Mouse (Mus musculus) stomach, embryonic 14.5 days (tissue): ENCODE measurements around the gene 4930558C23Rik. TPM values are rescaled to one million over a fixed set of nuclear protein-coding genes. Genes with fewer than 3 reads are reported as not detected.
A peak's percentile ranks its signal among the peaks of the same experiment; 100 is the strongest.
"Not testable (repeated sequence)": the region's sequence is repeated elsewhere in the genome, so short reads cannot be mapped to it uniquely, and the experiment has no call there.

ENCODE experiments used
- ATAC-seq: fragments of 200-750 bp; cut with Nextera tagmentation; 2 replicates; pipeline ENCODE4 v1.8.0; 2017; ENCODE audit warnings: low read depth, moderate TSS enrichment; ENCODE audit not compliant: insufficient number of reproducible peaks, insufficient read depth, low FRiP score
- H3K27ac ChIP-seq: fragments of 300-500 bp; sonication (generic); 2 replicates; pipeline ENCODE4 v1.5.1; 2014; ENCODE audit warnings: mild to moderate bottlenecking, low read length, moderate library complexity, mixed read lengths
- H3K27me3 ChIP-seq: fragments of 300-500 bp; sonication (generic); 2 replicates; pipeline ENCODE4 v1.6.1; 2014; ENCODE audit warnings: low read length, control low read depth, mixed read lengths; ENCODE audit not compliant: control insufficient read depth, insufficient read depth
- H3K36me3 ChIP-seq: fragments of 300-500 bp; sonication (generic); 2 replicates; pipeline ENCODE4 v1.6.1; 2014; ENCODE audit warnings: mild to moderate bottlenecking, control low read depth, low read length, moderate library complexity, mixed read lengths; ENCODE audit not compliant: control insufficient read depth, insufficient read depth
- H3K4me1 ChIP-seq: fragments of 300-500 bp; sonication (generic); 2 replicates; pipeline ENCODE4 v1.6.1; 2014; ENCODE audit warnings: low read length, control low read depth, mixed read lengths; ENCODE audit not compliant: control insufficient read depth, insufficient read depth
- H3K4me2 ChIP-seq: fragments of 300-500 bp; sonication (generic); replicated peaks from 2 replicates; pipeline ENCODE4 v1.6.1; 2014; ENCODE audit warnings: low read depth, low read length, control low read depth
- H3K4me3 ChIP-seq: fragments of 300-500 bp; sonication (generic); 2 replicates; pipeline ENCODE4 v1.5.1; 2014; ENCODE audit warnings: low read depth, low read length, control low read depth
- H3K9ac ChIP-seq: fragments of 300-500 bp; sonication (generic); replicated peaks from 2 replicates; pipeline ENCODE4 v1.6.1; 2014; ENCODE audit warnings: low read depth, mild to moderate bottlenecking, control low read depth, low read length, moderate library complexity, mixed read lengths
- H3K9me3 ChIP-seq: fragments of 300-500 bp; sonication (generic); 2 replicates; pipeline ENCODE4 v1.6.1; 2016; ENCODE audit warnings: low read depth, low read length, control low read depth; ENCODE audit not compliant: control insufficient read depth
- WGBS: fragments of 180-500 bp; shearing (Covaris S2); extraction: QIAGEN DNeasy Blood & Tissue Kit; methylation state at CpG from one replicate; pipeline ENCODE4 v1.1.7; 2014; 5-methylcytosine and 5-hydroxymethylcytosine counted together
- polyA plus RNA-seq: library from polyadenylated mRNA; unstranded; fragments of >200 nt; fragmentation: Nextera tagmentation; extraction: Ambion mirVana; gene quantifications from 2 replicates; pipeline ENCODE4 v1.2.1, GENCODE M21; 2014

The 4930558C23Rik gene
- polyA plus RNA-seq, 1 experiment from 2014 or later, result not detected

DNA sequence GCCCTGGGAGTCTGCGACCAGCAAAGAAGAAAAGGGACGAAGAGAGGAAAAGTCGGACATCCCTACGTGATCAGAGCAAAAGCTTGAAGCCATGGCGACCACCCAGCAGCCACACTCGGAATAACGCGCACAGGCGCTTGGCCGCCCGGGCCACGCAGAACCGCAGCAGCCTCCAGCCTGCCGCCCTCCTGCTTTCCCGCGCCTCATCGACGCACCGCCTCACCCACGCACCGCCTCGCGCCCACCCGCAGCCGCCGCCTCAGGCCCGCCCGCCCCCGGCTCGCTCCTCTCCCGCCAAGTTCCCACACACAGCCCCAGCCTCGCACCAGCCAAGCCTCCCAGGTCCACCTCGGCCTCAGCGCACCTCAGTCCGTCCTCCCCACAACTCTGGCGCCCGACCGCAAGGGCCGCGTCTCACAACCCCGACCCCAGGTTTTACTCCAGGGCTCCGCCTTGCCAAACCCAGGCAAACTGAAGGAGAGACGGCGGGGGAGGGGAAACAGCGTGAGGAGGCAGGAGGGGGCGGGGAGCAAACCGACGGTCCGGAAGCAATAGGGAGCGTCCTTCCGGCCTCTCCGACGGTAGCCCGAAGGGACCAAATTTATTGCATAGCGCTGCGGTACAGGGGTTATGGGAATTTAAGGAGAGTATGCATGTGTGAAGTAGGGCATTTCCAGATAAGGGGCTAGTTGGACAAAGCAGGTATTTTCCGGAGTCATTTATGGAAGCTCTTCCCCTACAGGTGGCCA is 45.8 kb downstream of the 4930558C23Rik start, which contains the start of gene Setdb1:
Setdb1 (minus strand) TSS at position 502 of the 749 bp plus-strand sequence.
- Histone ChIP-seq H3K4me3 (peak within 1 kb of the TSS; percentile 42), H3K9ac (peak within 1 kb of the TSS; percentile 33; the same call in 1 of the 2 replicates), H3K36me3 (peaks cover 17% of the 10 kb centered on the region)
- ATAC-seq, result peak; percentile 93
- not testable (repeated sequence) for H3K4me2 ChIP-seq, H3K4me1 ChIP-seq, H3K9me3 ChIP-seq, H3K27me3 ChIP-seq, H3K27ac ChIP-seq
- WGBS, result under 1% methylated on average over 31 of the region's 57 CpGs

DNA sequence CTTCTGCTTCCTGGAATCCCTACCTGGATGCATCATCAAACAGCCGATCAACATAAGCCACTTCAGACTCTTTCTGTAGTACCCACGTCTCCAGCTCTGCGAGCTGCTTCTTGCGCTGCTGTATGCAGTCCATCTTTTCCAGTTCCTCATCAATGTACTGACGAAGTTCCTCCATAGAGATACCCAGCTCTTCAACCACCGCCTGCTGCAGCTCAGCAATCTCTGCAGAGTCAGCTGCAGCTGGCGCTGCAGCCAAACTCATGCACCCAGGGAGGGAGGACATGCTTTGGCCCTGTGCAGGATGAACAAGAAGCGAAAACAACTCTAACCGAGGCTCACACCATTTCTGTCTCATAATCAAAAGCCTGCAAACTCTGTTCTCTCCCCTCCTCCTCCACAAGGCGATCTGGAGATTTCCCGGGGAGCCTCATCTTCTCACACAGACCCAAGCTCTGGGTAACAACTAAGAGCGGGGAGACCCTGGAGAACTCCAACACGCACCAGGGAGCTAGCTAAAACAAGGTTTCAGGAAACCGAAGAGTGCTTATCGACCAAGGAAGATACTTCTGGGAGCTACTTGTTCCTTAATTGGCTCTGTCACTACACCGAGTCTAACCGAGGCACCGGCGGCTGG is 46.6 kb downstream of the 4930558C23Rik start:
- Histone ChIP-seq H3K36me3 (peaks cover 17% of the 10 kb centered on the region), H3K4me3 (peak overlapping the region; percentile 42; the same call in 1 of the 2 replicates), H3K9ac (0 out of 2 replicates have a peak overlapping the region, but pooled peaks have one; percentile 33)
- 26% methylated on average over 8 of the region's 19 CpGs for WGBS
- H3K4me1 ChIP-seq, H3K4me2 ChIP-seq, ATAC-seq, H3K27ac ChIP-seq, H3K9me3 ChIP-seq, H3K27me3 ChIP-seq: not testable (repeated sequence)

GRCm38 (mm10) chr3:95349491-95349890 is 53.1 kb downstream of the 4930558C23Rik start:
- no peak overlapping the region for H3K4me2 ChIP-seq
- H3K9me3 ChIP-seq, result no peaks in the 10 kb centered on the region
- no peak overlapping the region for H3K4me3 ChIP-seq
- ATAC-seq, result no peak
- no peaks in the 10 kb centered on the region for H3K27me3 ChIP-seq
- H3K36me3 ChIP-seq, result peaks cover 57% of the 10 kb centered on the region
- no peaks in the 10 kb centered on the region for H3K4me1 ChIP-seq
- H3K27ac ChIP-seq, result no peak overlapping the region
- H3K9ac ChIP-seq, result no peak overlapping the region

DNA sequence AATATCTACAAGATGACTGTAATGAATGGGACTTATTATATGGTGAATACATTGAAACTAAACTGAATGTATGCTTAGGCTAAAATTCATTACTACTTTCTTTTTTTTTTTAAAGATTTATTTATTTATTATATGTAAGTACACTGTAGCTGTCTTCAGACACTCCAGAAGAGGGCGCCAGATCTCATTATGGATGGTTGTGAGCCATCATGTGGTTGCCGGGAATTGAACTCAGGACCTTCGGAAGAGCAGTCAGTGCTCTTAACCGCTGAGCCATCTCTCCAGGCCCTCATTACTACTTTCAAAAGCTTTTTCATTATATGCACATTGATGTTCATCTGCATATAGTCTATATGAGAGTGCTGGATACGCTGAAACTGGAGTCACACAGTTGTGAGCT is 54.3 kb downstream of the 4930558C23Rik start:
- H3K9ac ChIP-seq, H3K4me2 ChIP-seq, H3K9me3 ChIP-seq, H3K4me1 ChIP-seq, ATAC-seq, H3K27me3 ChIP-seq, H3K27ac ChIP-seq, H3K4me3 ChIP-seq: not testable (repeated sequence)
- WGBS, result 93% methylated on average over 5 of the region's 5 CpGs
- peaks cover 57% of the 10 kb centered on the region for H3K36me3 ChIP-seq

DNA sequence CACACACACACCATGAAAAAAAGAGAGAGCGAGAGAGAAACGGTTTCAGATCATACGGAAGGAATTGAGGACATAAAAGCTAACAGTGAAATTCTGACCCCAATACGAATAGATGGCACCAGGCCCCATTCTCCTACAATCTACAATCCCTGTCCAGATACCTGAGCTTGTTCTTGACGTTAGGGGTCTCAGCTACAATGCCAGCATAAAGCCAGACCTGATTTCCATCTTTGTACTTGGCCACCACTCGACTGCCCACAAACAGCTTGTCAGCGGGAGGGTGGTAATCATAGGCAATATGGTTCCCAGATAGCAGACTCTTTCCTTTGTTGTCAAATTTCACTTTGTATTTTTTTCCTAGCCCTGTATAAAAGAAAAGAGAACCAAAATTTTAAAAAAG is 56.2 kb downstream of the 4930558C23Rik start:
- ATAC-seq, result no peak
- Histone ChIP-seq H3K4me3 (no peak overlapping the region), H3K27ac (no peak overlapping the region), H3K4me2 (no peak overlapping the region), H3K9ac (no peak overlapping the region), H3K9me3 (no peaks in the 10 kb centered on the region), H3K27me3 (no peaks in the 10 kb centered on the region), H3K4me1 (no peaks in the 10 kb centered on the region), H3K36me3 (peaks cover 58% of the 10 kb centered on the region)
- WGBS, result 91% methylated on average over 7 of the region's 7 CpGs

GRCm38 (mm10) chr3:95343356-95344000 is 59.2 kb downstream of the 4930558C23Rik start:
- H3K36me3 ChIP-seq, result peaks cover 73% of the 10 kb centered on the region
- H3K9me3 ChIP-seq, ATAC-seq, H3K9ac ChIP-seq, H3K4me1 ChIP-seq, H3K4me3 ChIP-seq, H3K4me2 ChIP-seq, H3K27me3 ChIP-seq, H3K27ac ChIP-seq: not testable (repeated sequence)
- WGBS, result 95% methylated on average over 9 of the region's 9 CpGs

DNA sequence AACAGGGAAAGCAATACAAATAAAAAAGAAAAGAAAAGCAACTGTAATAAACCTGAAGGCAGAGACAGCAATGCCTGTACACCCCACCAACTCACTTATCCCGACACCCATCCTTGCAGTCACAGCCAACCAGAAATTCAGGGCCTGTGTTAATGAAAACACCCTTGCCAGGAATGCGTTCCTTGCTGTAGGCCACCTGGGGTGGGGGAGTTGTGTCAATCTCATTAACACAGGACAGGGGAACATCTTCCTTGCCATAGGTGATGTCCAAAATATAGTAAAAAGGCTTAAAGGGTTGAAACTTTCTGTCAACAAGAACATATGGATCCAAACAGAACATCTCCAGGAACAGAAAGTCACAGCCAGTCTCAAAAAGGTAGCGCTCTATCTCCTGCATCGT is 64.4 kb downstream of the 4930558C23Rik start:
- Histone ChIP-seq H3K4me2 (no peak overlapping the region), H3K4me1 (no peaks in the 10 kb centered on the region), H3K27ac (no peak overlapping the region), H3K4me3 (no peak overlapping the region), H3K9ac (no peak overlapping the region), H3K9me3 (no peaks in the 10 kb centered on the region), H3K27me3 (no peaks in the 10 kb centered on the region), H3K36me3 (peaks cover 84% of the 10 kb centered on the region)
- WGBS, result 92% methylated on average over 4 of the region's 4 CpGs
- ATAC-seq, result no peak

GRCm38 (mm10) chr3:95337345-95337744 is 65.3 kb downstream of the 4930558C23Rik start:
- no peak for ATAC-seq
- Histone ChIP-seq H3K9ac (no peak overlapping the region), H3K4me1 (no peaks in the 10 kb centered on the region), H3K27ac (no peak overlapping the region), H3K36me3 (peaks cover 83% of the 10 kb centered on the region), H3K4me3 (no peak overlapping the region), H3K27me3 (no peaks in the 10 kb centered on the region), H3K9me3 (no peaks in the 10 kb centered on the region), H3K4me2 (no peak overlapping the region)
- 95% methylated on average over 4 of the region's 4 CpGs for WGBS
